Mouse (Mus musculus): Measurements from ENCODE around the gene Daam1. TPM values are rescaled to one million over a fixed set of nuclear protein-coding genes. Genes with fewer than 3 reads are reported as not detected.

Gene Daam1
- polyA plus RNA-seq, 1 experiment from 2014 or later, result 19.9 TPM

DNA sequence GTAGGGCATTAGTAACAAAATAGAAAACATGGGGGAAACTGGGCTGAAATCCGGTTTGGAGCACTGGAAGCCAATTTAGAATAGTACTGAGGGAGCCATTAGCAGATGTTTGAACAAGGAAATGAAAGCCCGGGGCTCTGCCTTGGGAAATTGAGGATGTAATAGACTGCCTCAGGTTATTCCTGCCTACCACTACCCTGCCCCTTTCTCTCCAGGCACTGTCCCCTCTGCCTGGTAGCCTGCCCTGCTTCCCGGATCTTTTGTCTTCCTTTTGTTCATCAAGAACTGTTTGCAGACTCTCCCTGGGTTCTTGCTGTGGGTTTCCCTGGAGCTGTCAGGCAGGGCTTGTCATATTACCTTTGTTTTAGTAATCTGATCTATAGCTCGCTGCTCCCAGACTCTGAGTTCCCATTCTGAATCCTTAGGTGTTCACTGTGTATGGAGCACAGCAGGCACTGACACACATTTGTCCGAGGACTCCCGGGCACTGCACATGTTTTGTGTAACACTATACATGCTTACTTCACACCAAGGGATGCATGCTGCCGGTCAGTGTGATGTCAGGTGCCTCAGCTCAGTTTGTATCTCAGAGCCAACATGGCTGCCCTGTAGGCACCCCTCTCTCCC, 61.0 kb downstream of the Daam1 start:
- Histone ChIP-seq H3K27ac (ENCODE audit: low read depth, low read length) (no peak overlapping the region), H3K9ac (ENCODE audit: low read length) (no peak overlapping the region), H3K9me3 (ENCODE audit: control insufficient read depth, low read length) (no peaks in the 10 kb centered on the region), H3K36me3 (ENCODE audit: control insufficient read depth, insufficient read depth, low read length) (no peaks in the 10 kb centered on the region), H3K27me3 (ENCODE audit: control insufficient read depth, insufficient read depth, low read length) (no peaks in the 10 kb centered on the region), H3K4me3 (ENCODE audit: low read depth, low read length) (no peak overlapping the region), H3K4me2 (no peak overlapping the region), H3K4me1 (ENCODE audit: control insufficient read depth, insufficient read depth, low read length) (peaks cover 11% of the 10 kb centered on the region; the same call in 1 of the 2 replicates)
- 43% methylated on average over 7 of the region's 7 CpGs for WGBS
- ATAC-seq (ENCODE audit: low FRiP score) (peak; percentile 11; the same call in 1 of the 2 replicates), DNase-seq (ENCODE audit: low spot score, missing footprints) (no peak)

DNA sequence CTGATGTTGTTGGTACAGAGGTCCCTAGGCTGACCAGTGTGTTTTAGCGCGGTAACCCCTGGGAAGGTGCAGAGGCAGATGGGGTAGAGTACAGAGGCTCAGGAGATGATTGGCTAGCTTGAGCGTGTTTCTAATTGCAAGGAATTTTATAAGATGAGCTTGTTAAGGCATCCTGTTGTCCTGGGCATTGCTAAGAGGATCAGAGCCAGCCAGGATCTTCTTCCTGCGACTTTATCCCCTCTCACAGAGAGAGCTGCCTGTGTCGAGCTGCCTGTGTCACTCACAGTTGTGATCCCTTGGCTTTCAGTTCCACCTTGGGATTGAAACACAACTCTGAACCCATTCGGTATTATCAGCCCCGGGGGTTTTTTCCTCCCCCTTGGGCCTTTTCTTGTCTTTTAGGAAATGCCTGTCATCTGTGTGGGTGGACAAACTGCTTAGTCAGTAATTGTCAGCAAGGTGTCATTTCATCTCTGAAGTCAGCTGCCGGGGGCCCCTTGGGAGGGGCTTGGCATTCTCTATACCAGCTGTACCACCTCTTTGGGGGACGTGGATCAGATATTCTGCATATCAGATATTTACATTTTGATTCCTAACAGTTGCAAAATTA, 62.2 kb downstream of the Daam1 start:
- no peak for DNase-seq (ENCODE audit: low spot score, missing footprints)
- H3K4me2 ChIP-seq, result no peak overlapping the region
- H3K27me3 ChIP-seq (ENCODE audit: control insufficient read depth, insufficient read depth, low read length), result no peaks in the 10 kb centered on the region
- no peak overlapping the region for H3K4me3 ChIP-seq (ENCODE audit: low read depth, low read length)
- no peak overlapping the region for H3K9ac ChIP-seq (ENCODE audit: low read length)
- H3K4me1 ChIP-seq (ENCODE audit: control insufficient read depth, insufficient read depth, low read length), result peaks cover 11% of the 10 kb centered on the region; the same call in 1 of the 2 replicates
- 51% methylated on average over 9 of the region's 9 CpGs for WGBS
- no peak for ATAC-seq (ENCODE audit: low FRiP score)
- H3K36me3 ChIP-seq (ENCODE audit: control insufficient read depth, insufficient read depth, low read length), result no peaks in the 10 kb centered on the region
- no peak overlapping the region for H3K27ac ChIP-seq (ENCODE audit: low read depth, low read length)
- no peaks in the 10 kb centered on the region for H3K9me3 ChIP-seq (ENCODE audit: control insufficient read depth, low read length)

DNA sequence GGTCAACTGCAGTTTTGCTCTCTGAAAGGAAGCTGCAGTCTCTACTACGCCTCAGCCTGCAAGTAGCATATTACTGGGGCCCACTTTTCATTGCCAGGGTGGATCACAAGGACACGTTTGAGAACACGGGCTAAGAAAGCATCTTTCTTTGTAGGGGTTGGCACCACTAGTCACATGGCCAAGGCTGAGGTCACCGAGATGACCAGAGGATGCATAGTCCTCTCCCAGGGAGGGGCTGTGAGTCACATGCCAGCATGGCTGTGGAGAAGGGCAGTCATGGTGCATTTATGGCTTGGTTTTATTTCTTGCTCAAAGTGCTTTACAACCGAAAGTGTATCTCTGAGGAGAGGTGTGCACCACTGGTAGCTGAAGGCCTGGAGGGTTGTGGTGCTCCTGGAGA, 67.4 kb downstream of the Daam1 start:
- Histone ChIP-seq H3K9me3 (ENCODE audit: control insufficient read depth, low read length) (no peaks in the 10 kb centered on the region), H3K9ac (ENCODE audit: low read length) (no peak overlapping the region), H3K27ac (ENCODE audit: low read depth, low read length) (no peak overlapping the region), H3K36me3 (ENCODE audit: control insufficient read depth, insufficient read depth, low read length) (0 out of 2 replicates have a peak, but pooled peaks cover 2% of the 10 kb centered on the region), H3K27me3 (ENCODE audit: control insufficient read depth, insufficient read depth, low read length) (no peaks in the 10 kb centered on the region), H3K4me1 (ENCODE audit: control insufficient read depth, insufficient read depth, low read length) (no peaks in the 10 kb centered on the region), H3K4me3 (ENCODE audit: low read depth, low read length) (no peak overlapping the region), H3K4me2 (no peak overlapping the region)
- ATAC-seq (ENCODE audit: low FRiP score) (no peak), DNase-seq (ENCODE audit: low spot score, missing footprints) (no peak)
- 91% methylated on average over 5 of the region's 5 CpGs for WGBS

DNA sequence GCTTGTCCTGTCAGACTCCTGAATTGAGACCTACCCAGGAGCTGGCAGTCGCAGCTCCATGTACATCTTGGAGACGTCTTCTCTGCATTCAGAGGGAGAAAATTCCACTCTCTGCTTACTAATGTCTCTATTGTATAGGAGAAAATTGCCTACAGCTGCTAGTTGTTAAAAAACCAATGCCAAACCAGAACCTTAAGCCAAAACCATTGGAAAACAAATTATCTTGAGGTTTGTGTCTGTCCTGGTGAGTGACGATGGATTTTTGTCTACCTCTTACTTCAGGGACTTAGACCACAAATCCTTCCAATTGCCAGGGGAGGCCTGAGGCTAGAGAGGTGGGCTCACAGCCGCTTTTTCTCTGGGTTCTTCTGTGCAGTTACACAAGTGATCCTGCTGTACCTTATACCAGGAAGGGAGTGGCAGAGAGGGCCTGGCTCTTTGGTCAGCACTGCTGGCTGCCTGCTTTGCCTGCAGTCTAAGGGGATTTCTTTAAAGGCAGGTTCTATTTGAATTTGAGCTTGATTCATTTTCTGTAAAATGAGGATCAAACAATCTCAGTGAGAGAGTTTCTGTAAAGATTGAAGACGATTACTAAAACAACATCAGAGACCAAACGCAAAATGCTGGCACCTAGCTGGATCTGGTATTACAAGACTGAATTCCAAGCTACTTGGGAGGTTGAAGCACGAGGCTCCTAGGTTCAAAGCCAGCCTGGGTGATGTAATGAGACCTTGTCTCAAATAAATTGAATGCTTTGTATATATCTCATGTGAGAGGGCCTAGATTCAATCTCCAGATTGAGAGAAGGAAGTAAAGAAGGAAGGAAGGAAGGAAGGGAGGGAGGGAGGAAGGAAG, 68.0 kb downstream of the Daam1 start:
- Histone ChIP-seq H3K27ac (ENCODE audit: low read depth, low read length) (no peak overlapping the region), H3K9ac (ENCODE audit: low read length) (no peak overlapping the region), H3K4me2 (no peak overlapping the region), H3K9me3 (ENCODE audit: control insufficient read depth, low read length) (no peaks in the 10 kb centered on the region), H3K27me3 (ENCODE audit: control insufficient read depth, insufficient read depth, low read length) (no peaks in the 10 kb centered on the region), H3K36me3 (ENCODE audit: control insufficient read depth, insufficient read depth, low read length) (0 out of 2 replicates have a peak, but pooled peaks cover 2% of the 10 kb centered on the region), H3K4me3 (ENCODE audit: low read depth, low read length) (no peak overlapping the region), H3K4me1 (ENCODE audit: control insufficient read depth, insufficient read depth, low read length) (no peaks in the 10 kb centered on the region)
- 81% methylated on average over 7 of the region's 7 CpGs for WGBS
- no peak for DNase-seq (ENCODE audit: low spot score, missing footprints)
- ATAC-seq (ENCODE audit: low FRiP score), result no peak

DNA sequence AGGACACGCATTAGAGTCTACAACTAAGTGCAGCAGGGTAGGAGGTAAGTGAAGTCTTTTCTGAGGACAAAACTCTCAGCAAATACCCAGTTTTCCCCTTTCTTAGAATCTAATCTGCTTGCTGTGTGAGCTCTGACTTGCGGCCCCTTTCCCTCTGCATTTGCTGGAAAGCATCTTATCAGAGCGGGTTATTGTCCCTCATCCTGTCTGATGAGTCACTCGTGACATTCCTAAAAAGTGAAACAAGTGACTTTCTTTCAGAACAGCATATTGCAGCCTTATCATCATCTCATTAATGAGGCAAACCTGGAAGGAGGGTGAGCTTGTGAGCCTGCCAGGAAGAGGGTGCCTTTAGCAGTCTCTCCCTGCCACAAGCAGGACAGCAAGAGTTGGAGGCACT, 68.7 kb downstream of the Daam1 start:
- no peak overlapping the region for H3K4me3 ChIP-seq (ENCODE audit: low read depth, low read length)
- H3K27ac ChIP-seq (ENCODE audit: low read depth, low read length), result no peak overlapping the region
- H3K4me2 ChIP-seq, result no peak overlapping the region
- 84% methylated on average over 4 of the region's 4 CpGs for WGBS
- ATAC-seq (ENCODE audit: low FRiP score) (no peak), DNase-seq (ENCODE audit: low spot score, missing footprints) (no peak)
- no peak overlapping the region for H3K9ac ChIP-seq (ENCODE audit: low read length)
- H3K27me3 ChIP-seq (ENCODE audit: control insufficient read depth, insufficient read depth, low read length), result no peaks in the 10 kb centered on the region
- H3K4me1 ChIP-seq (ENCODE audit: control insufficient read depth, insufficient read depth, low read length), result no peaks in the 10 kb centered on the region
- 0 out of 2 replicates have a peak, but pooled peaks cover 2% of the 10 kb centered on the region for H3K36me3 ChIP-seq (ENCODE audit: control insufficient read depth, insufficient read depth, low read length)
- no peaks in the 10 kb centered on the region for H3K9me3 ChIP-seq (ENCODE audit: control insufficient read depth, low read length)

DNA sequence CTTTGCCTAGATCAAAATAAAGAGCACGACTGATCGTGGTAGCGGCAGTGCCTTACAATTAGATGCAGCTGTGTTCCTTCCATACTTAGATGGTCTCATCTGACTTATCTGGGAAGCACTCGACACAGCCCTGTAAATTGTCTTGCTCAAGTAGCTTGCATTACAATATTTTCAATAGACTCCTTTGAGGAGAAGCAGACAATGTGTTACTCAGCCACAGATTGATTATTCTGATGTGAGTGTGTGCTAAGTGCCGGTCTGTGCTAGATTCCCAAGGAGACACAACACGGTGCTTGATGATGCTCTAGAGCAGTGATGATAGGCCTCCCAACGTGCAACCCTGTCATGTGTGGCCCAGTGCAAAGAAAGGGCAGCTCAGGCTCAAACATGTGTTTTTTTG, 70.3 kb downstream of the Daam1 start:
- Histone ChIP-seq H3K9me3 (ENCODE audit: control insufficient read depth, low read length) (no peaks in the 10 kb centered on the region), H3K27me3 (ENCODE audit: control insufficient read depth, insufficient read depth, low read length) (no peaks in the 10 kb centered on the region), H3K9ac (ENCODE audit: low read length) (no peak overlapping the region), H3K36me3 (ENCODE audit: control insufficient read depth, insufficient read depth, low read length) (0 out of 2 replicates have a peak, but pooled peaks cover 2% of the 10 kb centered on the region), H3K4me2 (no peak overlapping the region), H3K4me3 (ENCODE audit: low read depth, low read length) (no peak overlapping the region), H3K27ac (ENCODE audit: low read depth, low read length) (no peak overlapping the region), H3K4me1 (ENCODE audit: control insufficient read depth, insufficient read depth, low read length) (no peaks in the 10 kb centered on the region)
- no peak for DNase-seq (ENCODE audit: low spot score, missing footprints)
- WGBS, result 82% methylated on average over 7 of the region's 7 CpGs
- no peak for ATAC-seq (ENCODE audit: low FRiP score)

DNA sequence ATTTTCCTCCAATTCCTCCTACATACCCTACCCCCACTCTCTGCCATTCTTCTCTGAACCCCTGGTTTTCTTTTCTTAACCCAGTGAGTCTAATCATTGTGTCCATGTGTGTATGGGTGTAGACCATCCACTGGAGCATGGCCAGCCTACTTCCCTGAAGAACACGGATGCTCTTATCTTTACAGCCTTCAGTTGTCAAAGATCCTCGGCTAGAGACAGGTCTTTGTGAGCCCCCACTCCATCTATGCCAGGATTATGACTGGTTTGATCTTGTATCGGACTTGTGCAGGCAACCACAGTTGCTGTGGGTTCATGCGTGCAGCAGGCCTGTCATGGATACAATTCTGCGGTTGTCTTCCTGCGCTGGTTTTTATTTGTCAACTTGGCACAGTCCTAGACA, 71.0 kb downstream of the Daam1 start:
- ATAC-seq (ENCODE audit: low FRiP score) (no peak), DNase-seq (ENCODE audit: low spot score, missing footprints) (no peak)
- no peak overlapping the region for H3K4me3 ChIP-seq (ENCODE audit: low read depth, low read length)
- no peak overlapping the region for H3K27ac ChIP-seq (ENCODE audit: low read depth, low read length)
- H3K27me3 ChIP-seq (ENCODE audit: control insufficient read depth, insufficient read depth, low read length), result no peaks in the 10 kb centered on the region
- no peak overlapping the region for H3K9ac ChIP-seq (ENCODE audit: low read length)
- H3K4me1 ChIP-seq (ENCODE audit: control insufficient read depth, insufficient read depth, low read length), result no peaks in the 10 kb centered on the region
- H3K36me3 ChIP-seq (ENCODE audit: control insufficient read depth, insufficient read depth, low read length), result 0 out of 2 replicates have a peak, but pooled peaks cover 2% of the 10 kb centered on the region
- WGBS, result 93% methylated on average over 6 of the region's 6 CpGs
- H3K9me3 ChIP-seq (ENCODE audit: control insufficient read depth, low read length), result no peaks in the 10 kb centered on the region
- no peak overlapping the region for H3K4me2 ChIP-seq

DNA sequence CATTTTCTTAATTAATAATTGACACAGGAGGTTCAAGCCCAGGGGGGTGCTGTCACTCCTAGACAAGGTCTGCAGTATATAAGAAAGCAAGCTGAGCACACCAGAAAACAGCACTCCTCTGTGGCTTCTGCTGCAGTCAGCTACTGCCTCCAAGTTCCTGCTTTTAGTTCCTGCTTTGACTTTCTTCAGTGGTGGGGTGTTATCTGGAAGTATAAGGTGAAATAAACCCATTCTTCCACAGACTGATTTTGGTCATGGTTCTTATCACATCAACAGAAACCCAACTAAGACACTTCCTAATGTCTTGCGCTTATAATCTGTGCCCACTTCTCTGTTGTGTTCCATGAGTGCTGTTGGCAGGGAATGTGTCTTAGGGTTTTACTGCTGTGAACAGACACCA, 71.4 kb downstream of the Daam1 start:
- Histone ChIP-seq H3K4me3 (ENCODE audit: low read depth, low read length) (no peak overlapping the region), H3K9ac (ENCODE audit: low read length) (no peak overlapping the region), H3K9me3 (ENCODE audit: control insufficient read depth, low read length) (no peaks in the 10 kb centered on the region), H3K4me1 (ENCODE audit: control insufficient read depth, insufficient read depth, low read length) (no peaks in the 10 kb centered on the region), H3K27me3 (ENCODE audit: control insufficient read depth, insufficient read depth, low read length) (no peaks in the 10 kb centered on the region), H3K36me3 (ENCODE audit: control insufficient read depth, insufficient read depth, low read length) (0 out of 2 replicates have a peak, but pooled peaks cover 2% of the 10 kb centered on the region), H3K27ac (ENCODE audit: low read depth, low read length) (no peak overlapping the region), H3K4me2 (no peak overlapping the region)
- ATAC-seq (ENCODE audit: low FRiP score), result no peak
- no peak for DNase-seq (ENCODE audit: low spot score, missing footprints)
- WGBS, result 100% methylated on average over 1 of the region's 1 CpGs

DNA sequence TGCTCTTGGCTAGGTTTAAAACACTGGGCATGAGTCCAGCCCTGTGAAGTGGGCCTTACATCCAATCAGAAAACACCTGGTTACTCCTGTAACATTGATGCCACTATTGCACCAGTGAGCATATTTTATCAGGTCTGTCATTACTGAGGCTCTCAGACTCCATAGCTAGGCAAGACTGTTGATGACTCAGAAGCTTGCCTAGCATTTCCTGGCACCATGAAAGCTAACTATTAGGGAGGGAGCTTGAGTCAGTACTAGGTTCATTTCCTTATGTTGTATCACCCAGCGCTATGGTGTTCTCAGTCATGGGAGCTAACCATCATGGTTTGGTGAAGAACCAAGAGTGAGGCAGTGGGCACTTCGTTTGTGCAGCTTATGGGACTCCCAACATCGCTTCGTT, 72.3 kb downstream of the Daam1 start:
- ATAC-seq (ENCODE audit: low FRiP score) (no peak), DNase-seq (ENCODE audit: low spot score, missing footprints) (no peak)
- H3K27me3 ChIP-seq (ENCODE audit: control insufficient read depth, insufficient read depth, low read length), result no peaks in the 10 kb centered on the region
- H3K9me3 ChIP-seq (ENCODE audit: control insufficient read depth, low read length), result no peaks in the 10 kb centered on the region
- 97% methylated on average over 4 of the region's 4 CpGs for whole genome bisulfite sequencing
- no peak overlapping the region for H3K4me3 ChIP-seq (ENCODE audit: low read depth, low read length)
- no peak overlapping the region for H3K4me2 ChIP-seq
- no peak overlapping the region for H3K27ac ChIP-seq (ENCODE audit: low read depth, low read length)
- no peak overlapping the region for H3K9ac ChIP-seq (ENCODE audit: low read length)
- H3K36me3 ChIP-seq (ENCODE audit: control insufficient read depth, insufficient read depth, low read length), result 0 out of 2 replicates have a peak, but pooled peaks cover 2% of the 10 kb centered on the region
- no peaks in the 10 kb centered on the region for H3K4me1 ChIP-seq (ENCODE audit: control insufficient read depth, insufficient read depth, low read length)

Data from midbrain, embryonic 11.5 days (tissue).